Mouse (Mus musculus): ENCODE data around the gene Mical1. TPM values are rescaled to one million over a fixed set of nuclear protein-coding genes. Genes with fewer than 3 reads are reported as not detected.
"Not testable (repeated sequence)": the region's sequence is repeated elsewhere in the genome, so short reads cannot be mapped to it uniquely, and the experiment has no call there.

The Mical1 gene
- total RNA-seq, 2 experiments from 2014 or later, result 5.9 to 6.9 TPM

DNA sequence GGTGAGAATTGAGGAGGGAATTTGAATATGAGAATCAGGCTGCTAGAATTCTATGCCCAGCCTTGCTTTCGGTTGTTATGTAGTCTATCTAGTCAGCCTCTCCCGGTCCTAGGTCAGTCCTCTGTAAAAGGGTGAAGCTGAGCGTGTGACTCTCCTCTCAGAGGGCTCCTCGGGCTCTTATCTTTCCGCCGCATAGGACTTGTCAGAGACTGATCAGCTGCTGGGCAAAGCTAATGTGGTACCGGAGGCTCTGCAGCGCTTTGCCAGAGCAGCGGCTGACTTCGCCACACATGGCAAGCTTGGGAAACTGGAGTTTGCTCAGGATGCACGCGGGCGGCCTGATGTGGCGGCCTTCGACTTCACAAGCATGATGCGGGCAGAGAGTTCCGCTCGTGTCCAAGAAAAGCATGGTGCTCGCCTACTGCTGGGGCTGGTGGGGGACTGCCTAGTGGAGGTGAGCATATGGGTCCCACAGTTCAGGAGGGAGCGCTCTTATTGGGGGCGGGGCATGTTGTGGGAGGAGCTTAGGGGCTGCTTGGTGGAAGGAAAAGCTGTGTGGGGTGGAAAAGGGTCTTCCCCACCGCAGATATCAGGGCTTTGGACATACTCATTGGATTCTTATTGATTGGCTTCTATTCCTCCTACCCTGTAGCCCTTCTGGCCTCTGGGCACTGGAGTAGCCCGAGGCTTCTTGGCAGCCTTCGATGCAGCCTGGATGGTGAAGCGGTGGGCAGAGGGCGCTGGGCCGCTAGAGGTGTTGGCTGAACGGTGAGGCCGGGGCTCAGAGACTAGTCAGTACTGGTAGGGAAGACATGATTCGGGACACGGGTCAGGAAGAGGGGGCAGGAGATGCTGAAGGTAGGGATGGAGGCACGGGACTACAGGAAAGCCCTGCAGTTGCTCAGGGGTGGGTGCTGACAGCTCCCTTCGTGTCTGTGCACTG, 5.1 kb downstream of the Mical1 start:
- no peak for TF ChIP-seq CTCF (IDR thresholded peaks at IDR 0.05)
- Histone ChIP-seq H3K27ac (no peak overlapping the region), H3K4me3 (no peak overlapping the region)
- intact Hi-C loops (cut with DNase I), result no loop called here
- no peak for DNase-seq

DNA sequence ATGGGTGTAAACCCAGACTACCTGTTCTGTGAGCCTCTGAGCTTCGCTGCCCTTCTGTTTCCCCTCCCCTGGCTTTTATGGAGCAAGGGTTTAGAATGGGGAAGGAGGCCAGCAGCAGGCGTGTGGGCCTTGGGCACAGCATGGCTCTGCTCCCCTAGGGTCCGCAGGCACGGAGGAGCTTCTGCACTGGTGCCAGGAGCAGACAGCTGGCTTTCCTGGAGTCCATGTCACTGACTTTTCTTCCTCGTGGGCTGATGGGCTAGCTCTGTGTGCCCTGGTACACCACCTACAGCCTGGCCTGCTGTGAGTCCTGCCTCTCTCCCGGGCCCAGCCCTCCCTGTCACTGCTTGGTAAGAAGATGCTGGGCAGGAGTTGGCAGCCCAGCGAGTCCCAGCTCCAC, 6.3 kb downstream of the Mical1 start:
- intact Hi-C loops (cut with DNase I), result no loop called here
- TF ChIP-seq CTCF (IDR thresholded peaks at IDR 0.05), result no peak
- DNase-seq, result no peak
- H3K27ac ChIP-seq, result no peak overlapping the region
- H3K4me3 ChIP-seq, result no peak overlapping the region

DNA sequence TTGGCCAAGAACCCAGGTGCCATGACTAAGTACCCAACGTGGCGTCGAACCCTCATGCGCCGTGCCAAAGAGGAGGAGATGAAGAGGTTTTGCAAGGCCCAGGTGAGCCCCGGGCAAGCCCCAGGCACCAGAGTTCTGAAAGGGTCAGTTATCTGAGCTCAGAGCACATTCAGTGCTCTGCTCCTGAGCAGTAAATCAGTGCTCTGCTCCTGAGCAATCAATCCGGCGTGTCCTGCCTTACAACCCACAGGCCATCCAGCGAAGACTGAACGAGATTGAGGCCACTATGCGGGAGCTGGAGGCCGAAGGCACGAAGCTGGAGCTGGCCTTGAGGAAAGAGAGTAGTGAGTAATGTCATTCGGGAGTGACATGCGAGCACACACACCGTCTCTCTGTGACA, 9.7 kb downstream of the Mical1 start:
- no peak for DNase-seq
- no peak overlapping the region for H3K27ac ChIP-seq
- intact Hi-C loops (cut with DNase I), result no loop called here
- H3K4me3 ChIP-seq, result no peak overlapping the region
- TF ChIP-seq CTCF (IDR thresholded peaks at IDR 0.05), result no peak

DNA sequence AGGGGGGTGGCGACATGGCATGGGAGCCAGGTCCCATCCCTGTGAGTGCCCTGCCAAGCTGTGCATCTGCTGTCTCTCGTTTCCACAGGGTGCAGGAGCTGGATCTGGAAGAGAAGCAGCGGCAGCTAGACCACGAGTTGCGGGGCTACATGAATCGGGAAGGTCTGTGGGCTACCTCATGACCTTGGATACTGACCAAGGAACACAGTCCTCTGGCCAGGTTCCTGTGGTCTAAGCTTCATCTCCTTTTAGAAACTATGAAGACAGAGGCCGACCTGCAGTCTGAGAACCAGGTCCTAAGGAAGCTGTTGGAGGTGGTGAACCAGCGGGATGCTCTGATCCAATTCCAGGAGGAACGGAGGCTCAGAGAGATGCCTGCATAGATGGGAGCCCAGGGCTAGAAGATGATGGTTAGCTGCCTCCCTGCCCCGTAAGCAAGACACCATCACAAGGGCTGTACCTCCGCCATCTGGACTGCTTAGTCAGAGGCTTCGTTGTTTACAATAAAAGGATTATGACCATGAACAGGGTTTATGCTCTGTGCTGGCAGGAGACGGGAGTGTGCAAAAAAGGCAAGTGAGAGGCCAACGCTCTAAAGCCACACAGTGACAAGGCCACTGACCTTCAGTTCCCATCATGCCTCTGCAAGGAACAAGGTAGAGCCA, 10.5 kb downstream of the Mical1 start:
- Histone ChIP-seq H3K27ac (no peak overlapping the region), H3K4me3 (no peak overlapping the region)
- no peak for TF ChIP-seq CTCF (IDR thresholded peaks at IDR 0.05)
- DNase-seq, result no peak
- intact Hi-C loops (cut with DNase I), result no loop called here

DNA sequence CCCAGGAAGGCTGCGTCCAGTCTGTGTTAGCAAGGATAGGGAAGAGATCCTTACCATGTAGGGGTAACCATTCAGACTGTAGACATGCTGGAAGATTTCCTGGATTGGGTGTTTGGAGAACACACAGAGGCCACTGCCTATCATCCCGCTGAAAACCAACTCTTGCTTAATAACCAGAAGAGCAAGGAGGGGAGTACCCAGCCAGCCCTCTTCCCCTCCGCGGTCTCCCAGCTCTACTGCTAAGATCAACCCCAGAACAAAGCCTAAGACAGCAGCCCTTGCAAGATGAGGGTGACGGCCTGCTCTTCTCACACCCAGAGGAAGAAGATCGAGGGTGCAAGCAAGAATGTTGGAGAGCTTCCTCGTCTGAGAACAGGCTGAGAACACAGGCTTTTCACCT, 12.8 kb downstream of the Mical1 start:
- intact Hi-C loops (cut with DNase I), result no loop called here
- no peak for TF ChIP-seq CTCF (IDR thresholded peaks at IDR 0.05)

DNA sequence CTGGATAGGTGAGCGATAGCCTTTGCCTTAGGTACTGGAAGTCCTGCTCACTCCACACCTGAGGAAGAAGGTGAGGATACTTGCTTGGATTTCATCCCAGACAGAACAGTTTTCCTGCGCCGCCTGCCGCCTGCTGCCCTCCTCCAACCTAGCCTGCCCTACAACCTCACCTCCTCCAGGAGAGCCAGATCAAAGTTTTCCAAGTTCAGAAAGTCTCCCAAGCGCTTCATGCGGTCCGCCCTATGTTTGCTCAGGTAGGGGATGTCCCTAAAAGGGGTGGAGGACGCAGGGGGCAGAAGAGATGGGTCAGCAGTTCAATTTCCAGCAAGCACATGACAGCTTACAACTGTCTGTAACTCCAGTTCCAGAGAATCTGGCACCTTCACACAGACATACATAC, 13.2 kb downstream of the Mical1 start:
- Histone ChIP-seq H3K4me3 (peak overlapping the region; percentile 97), H3K27ac (peak overlapping the region; percentile 92)
- intact Hi-C loops (cut with DNase I), result no loop called here
- TF ChIP-seq CTCF (IDR thresholded peaks at IDR 0.05), result no peak
- no peak for DNase-seq

More for the DNA sequence above, 12.8 kb downstream of the Mical1 start:
- H3K27ac ChIP-seq, result peak overlapping the region; percentile 92
- DNase-seq, result no peak
- H3K4me3 ChIP-seq, result peak overlapping the region; percentile 97

DNA sequence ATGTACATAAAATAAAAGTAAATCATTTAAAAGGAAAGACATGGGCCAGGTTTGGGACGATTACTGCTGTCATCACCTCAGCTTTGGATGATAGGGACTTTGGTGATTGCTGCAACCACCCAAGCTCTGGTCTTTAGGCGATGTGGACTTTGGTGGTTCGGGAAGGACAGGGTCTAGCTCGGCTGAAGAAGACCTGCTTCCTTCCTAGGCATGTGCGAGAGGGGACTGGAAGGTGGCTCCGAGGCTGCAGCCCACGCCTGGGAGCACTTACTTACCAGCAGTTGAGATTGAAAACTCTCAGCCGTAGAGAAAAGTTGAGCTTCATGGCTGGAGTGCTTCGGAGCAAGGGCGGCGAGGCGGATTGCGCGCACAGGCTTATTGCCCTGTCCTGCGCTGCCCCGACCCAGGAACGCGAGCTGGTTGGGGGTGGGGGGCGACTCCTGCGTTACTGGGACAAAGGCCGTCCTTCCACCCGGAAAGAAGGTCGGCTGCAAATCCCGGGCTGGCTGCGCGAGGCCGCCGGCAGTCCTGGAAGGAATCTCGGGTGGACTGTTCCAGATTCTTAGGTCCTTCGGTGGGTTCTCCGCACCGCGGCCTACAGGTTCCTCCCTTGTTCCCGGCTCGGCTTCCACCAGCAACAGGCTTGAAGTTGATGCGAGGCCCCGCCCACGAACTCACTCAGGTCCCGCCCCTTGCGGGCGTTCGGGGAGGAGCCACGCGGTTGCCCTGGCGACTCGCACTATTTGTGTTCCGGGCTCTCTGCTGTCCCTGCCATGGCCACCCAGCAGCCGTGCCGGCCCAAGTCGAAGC, 13.8 kb downstream of the Mical1 start, which contains the start of the genes Smpd2 and Ppil6:
Gene Smpd2, minus strand, starts transcription at position 662 of the 810 bp plus-strand sequence.
Gene Ppil6, plus strand, starts transcription at position 732 of the 810 bp plus-strand sequence.
- intact Hi-C loops (cut with DNase I), result no loop called here
- DNase-seq, result peak; percentile 96
- Histone ChIP-seq H3K4me3 (peak within 1 kb of the TSS; percentile 97), H3K27ac (peak within 1 kb of the TSS; percentile 92)
- 0 out of 2 replicates have a peak, but pooled peaks have one; percentile 1 for TF ChIP-seq CTCF (IDR thresholded peaks at IDR 0.05)

DNA sequence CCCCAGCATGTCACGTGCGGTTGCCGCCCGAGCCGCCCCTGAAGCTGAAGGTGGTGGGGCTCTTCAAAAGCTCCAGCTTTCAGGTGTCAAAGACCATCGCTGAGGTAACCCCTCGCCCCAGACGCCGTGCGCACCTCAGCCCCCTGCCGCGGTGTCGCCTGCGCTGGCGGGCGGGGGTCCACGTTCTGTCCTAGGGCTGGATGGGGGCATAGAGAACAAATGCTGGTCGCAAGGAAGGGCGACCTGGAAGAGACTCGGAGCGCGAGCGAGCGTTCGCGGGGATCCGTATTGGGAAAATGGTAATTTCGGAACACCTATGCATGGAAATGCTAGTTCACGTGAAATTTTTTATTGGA, 14.4 kb downstream of the Mical1 start:
- DNase-seq, result no peak
- Histone ChIP-seq H3K4me3 (peak overlapping the region; percentile 97), H3K27ac (peak overlapping the region; percentile 92)
- intact Hi-C loops (cut with DNase I), result no loop called here
- TF ChIP-seq CTCF (IDR thresholded peaks at IDR 0.05), result no peak

DNA sequence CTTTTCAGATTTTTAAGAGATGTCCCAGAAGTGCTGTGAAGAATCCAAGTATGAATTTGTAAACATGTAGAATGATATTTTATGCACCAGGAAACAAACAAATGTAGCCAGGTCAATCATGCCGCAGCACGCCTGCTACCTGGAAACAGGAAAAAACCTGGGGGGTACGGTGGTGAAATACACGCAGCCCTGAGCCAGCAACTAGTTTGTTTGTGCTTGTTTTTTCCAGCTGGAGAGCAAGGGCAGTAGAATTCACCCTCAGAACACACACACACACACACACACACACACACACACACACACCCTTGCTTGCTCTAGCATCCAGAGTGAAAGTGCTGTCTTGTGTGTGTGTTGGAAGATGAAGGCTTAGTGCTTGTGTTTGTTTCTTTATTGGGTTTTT, 15.0 kb downstream of the Mical1 start:
- intact Hi-C loops (cut with DNase I), result no loop called here
- H3K4me3 ChIP-seq, result peak overlapping the region; percentile 97; the same call in 1 of the 2 replicates
- no peak overlapping the region for H3K27ac ChIP-seq
- TF ChIP-seq CTCF (IDR thresholded peaks at IDR 0.05), result no peak
- DNase-seq, result no peak

DNA sequence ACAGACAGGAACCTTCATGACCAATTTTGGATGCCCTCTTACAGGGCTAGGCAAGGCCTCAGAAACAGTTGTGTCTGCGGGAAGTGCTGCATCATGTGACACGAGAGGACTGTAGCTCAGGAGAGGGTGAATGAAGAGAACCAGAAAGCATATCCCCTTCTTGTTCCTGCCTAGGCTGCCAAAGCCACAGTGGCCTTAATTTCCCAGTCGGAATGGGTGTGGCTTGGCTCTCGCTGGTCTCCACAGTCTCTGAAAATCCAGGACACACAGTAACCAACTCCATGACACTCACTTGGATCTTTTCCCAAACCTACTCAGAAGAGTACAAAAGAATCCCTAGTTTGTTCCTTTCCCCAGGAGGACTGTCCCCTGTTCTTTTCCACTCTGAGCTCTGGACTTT, 24.8 kb downstream of the Mical1 start:
- Histone ChIP-seq H3K4me3 (no peak overlapping the region), H3K27ac (peak overlapping the region; percentile 28)
- intact Hi-C loops (cut with DNase I), result loop anchor here (10.0 kb wide), 2 partner anchors 66 to 196 kb away; partner anchors contain the start of genes Ak9 and Fig4
- TF ChIP-seq CTCF (IDR thresholded peaks at IDR 0.05), result no peak
- peak; percentile 66 for DNase-seq

DNA sequence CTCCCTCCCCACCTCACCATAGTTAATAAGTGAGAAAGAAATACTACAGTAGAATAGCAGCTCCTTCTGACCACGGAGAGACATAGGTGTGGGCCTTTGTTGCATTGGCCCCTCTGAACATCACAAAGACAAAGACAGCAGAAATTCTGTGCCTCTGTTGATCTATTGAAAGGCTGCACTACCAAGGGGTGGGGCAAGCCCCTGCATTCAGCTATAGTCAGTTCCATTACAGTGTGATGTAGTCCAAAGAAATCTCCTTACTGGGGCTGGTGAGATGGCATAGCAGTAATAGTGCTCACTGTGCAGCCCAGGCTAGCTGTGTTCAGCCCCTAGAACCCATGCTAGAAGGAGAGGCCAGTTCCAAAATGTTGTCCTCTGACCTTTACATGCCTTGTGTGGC, 28.9 kb downstream of the Mical1 start:
- no peak for DNase-seq
- intact Hi-C loops (cut with DNase I), result loop anchor here (5.0 to 10.0 kb wide), 3 partner anchors 70 to 503 kb away; partner anchors contain the start of genes Ak9 and Fig4
- Histone ChIP-seq H3K4me3 (no peak overlapping the region), H3K27ac (no peak overlapping the region)
- no peak for TF ChIP-seq CTCF (IDR thresholded peaks at IDR 0.05)

DNA sequence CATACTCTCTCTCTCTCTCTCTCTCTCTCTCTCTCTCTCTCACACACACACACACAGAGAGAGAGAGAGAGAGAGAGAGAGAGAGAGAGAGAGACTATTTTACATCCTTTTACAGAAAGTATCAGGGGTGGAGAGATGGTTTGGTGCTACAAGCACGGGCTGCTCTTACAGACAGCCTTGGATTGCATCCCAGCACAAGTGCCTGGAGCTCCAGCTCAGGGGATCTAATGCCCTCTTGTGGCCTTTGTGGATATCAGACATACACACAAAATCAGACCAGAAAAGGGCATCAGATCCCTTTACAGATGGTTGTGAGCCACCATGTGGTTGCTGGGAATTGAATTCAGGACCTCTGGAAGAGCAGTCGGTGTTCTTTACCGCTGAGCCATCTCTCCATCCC, 29.3 kb downstream of the Mical1 start:
- intact Hi-C loops (cut with DNase I), result loop anchor here (5.0 to 10.0 kb wide), 3 partner anchors 71 to 503 kb away; partner anchors contain the start of genes Ak9 and Fig4
- not testable (repeated sequence) for H3K4me3 ChIP-seq, H3K27ac ChIP-seq
- peak; percentile 71 for DNase-seq
- TF ChIP-seq CTCF (IDR thresholded peaks at IDR 0.05), result peak; percentile 82
